Mouse (Mus musculus): Measurements from ENCODE around the gene Smco3.

Smco3 gene

GRCm38 (mm10) chr6:136835352-136835751 is at the start of gene Smco3:
Gene Smco3, minus strand, starts transcription at chr6:136835452.
- in situ Hi-C loops (cut with MboI, MseI): no loop called here

DNA sequence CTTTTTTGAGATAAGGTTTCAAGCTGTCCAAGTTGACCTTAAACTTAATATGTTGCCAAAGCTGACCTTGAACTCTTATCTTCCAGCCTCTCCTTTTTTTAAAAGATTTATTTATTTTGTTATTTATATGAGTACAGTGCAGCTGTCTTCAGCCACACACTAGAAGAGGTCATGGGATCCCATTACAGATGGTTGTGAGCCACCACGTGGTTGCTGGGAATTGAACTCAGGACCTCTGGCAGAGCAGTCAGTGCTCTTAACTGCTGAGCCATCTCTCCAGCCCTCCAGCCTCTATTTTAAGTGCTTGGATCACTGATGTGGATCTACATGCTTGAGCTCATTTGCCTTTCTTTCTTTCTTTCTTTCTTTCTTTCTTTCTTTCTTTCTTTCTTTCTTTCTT is 49.5 kb upstream of the Smco3 start:
- in situ Hi-C loops (cut with MboI, MseI): loop anchor here (25.0 kb wide), 1 partner anchor 278 kb away; the partner anchor contains the start of gene Rerg

DNA sequence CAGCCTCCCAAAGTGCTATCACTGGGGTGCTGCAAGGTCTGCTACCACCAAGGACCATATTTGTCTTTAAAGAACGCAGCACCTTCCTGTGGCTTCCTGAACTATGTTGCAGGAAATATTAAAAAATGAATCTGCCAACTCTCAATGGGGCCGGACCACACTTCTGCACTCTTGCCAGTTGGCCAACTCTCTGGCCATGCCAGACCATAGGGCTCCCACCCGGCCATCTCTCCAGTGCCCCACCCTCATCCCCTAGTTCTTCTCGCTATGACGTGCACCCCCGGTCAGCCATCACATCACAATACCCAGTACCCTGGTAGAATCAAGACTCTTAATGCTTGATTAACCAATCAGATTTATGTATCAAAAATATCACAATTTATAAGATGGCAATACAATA is 48.7 kb upstream of the Smco3 start:
- in situ Hi-C loops (cut with MboI, MseI): loop anchor here (25.0 kb wide), 1 partner anchor 278 kb away; the partner anchor contains the start of gene Rerg

DNA sequence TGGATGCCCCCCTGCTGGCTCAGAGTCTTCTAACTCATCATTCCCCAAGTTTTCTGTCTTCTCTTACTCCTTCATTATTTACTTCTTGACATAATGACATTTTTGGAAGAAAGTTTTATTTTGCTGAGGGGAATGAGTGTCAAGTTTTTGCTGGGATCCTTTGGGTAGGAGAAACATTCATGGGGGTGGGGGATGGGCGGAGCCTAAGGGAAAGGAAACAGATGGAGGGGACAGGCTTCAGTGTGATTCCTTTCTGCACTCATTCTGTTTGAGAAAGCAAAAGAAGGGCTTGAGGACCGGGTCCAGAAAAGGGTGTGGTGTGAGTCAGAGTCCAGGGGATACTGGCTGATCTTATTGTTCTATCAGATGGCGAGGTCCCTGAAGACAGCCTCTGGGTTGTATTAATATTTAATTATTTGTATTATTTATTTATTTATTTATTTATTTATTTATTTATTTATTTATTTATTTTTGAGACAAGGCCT is 48.2 kb upstream of the Smco3 start:
- in situ Hi-C loops (cut with MboI, MseI): loop anchor here (25.0 kb wide), 1 partner anchor 279 kb away; the partner anchor contains the start of gene Rerg

GRCm38 (mm10) chr6:136881678-136882077 is 46.4 kb upstream of the Smco3 start:
- in situ Hi-C loops (cut with MboI, MseI): loop anchor here (25.0 kb wide), 1 partner anchor 281 kb away; the partner anchor contains the start of gene Rerg

- in situ Hi-C loops (cut with MboI, MseI): loop anchor here (25.0 kb wide), 1 partner anchor 287 kb away; the partner anchor contains the start of gene Rerg
Measured at GRCm38 (mm10) chr6:136875670-136876069, 40.4 kb upstream of the Smco3 start, which contains the start of gene Mgp. Gene Mgp, minus strand, starts transcription at chr6:136875823.

- in situ Hi-C loops (cut with MboI, MseI): no loop called here
Measured at GRCm38 (mm10) chr6:136874599-136874998, 39.3 kb upstream of the Smco3 start.

GRCm38 (mm10) chr6:136868921-136869320 is 33.7 kb upstream of the Smco3 start:
- in situ Hi-C loops (cut with MboI, MseI): no loop called here

- in situ Hi-C loops (cut with MboI, MseI): no loop called here
Measured at GRCm38 (mm10) chr6:136866150-136866549, 30.9 kb upstream of the Smco3 start.

DNA sequence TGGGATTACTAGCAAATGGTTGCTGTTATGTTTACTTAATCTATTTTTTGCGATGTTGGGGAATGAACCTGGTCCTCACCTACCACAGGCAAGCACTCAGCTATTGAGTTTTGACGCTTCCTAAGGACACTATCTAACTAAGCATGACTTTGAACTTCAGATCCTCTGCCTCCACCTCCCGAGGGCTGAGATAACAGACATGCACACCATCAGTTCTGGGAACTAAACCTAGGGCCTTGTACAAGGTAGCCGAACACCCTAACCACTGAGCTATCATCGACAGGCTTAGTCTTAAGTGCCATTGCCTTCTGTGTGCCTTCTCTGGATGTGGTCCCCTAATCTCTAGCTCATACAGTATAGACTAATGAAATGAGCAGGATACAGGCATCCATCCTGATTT is 30.1 kb upstream of the Smco3 start:
- in situ Hi-C loops (cut with MboI, MseI): no loop called here

DNA sequence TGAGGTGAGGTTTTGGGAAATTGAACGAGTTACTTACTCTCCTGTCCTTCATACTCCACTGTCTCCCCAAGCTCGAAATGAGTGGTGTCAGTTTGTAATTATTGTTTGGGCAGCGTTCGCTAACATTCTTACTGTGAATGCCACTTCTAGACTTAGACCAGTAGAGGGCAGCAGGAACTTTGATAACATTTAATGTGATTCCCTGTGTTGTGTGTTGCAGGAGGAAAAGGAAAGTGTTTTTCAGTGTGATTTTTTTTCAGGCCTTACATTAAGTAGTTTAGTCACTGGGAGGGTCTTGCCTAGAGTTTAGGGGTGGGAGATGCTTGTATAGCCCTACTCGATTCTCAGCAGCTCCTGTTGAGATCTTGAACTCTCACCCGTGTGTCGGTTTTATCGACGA is 25.8 kb upstream of the Smco3 start:
- in situ Hi-C loops (cut with MboI, MseI): loop anchor here (5.0 kb wide), 1 partner anchor 41 kb away; no protein-coding TSS in a partner anchor

- in situ Hi-C loops (cut with MboI, MseI): loop anchor here (10.0 kb wide), 2 partner anchors 66 to 106 kb away; partner anchors contain the start of genes Erp27 and Pde6h
Measured at GRCm38 (mm10) chr6:136858420-136858819, 23.2 kb upstream of the Smco3 start.

- in situ Hi-C loops (cut with MboI, MseI): loop anchor here (10.0 kb wide), 2 partner anchors 67 to 107 kb away; partner anchors contain the start of genes Erp27 and Pde6h
Measured at GRCm38 (mm10) chr6:136857873-136858260, 22.6 kb upstream of the Smco3 start.

GRCm38 (mm10) chr6:136857186-136857872 is 22.1 kb upstream of the Smco3 start, which contains the start of gene Art4:
Gene Art4, minus strand, starts transcription at chr6:136857733.
- in situ Hi-C loops (cut with MboI, MseI): loop anchor here (10.0 kb wide), 2 partner anchors 67 to 107 kb away; partner anchors contain the start of genes Erp27 and Pde6h

- in situ Hi-C loops (cut with MboI, MseI): loop anchor here (10.0 kb wide), 2 partner anchors 69 to 109 kb away; partner anchors contain the start of genes Erp27 and Pde6h
Measured at GRCm38 (mm10) chr6:136856071-136856636, 20.9 kb upstream of the Smco3 start.

- in situ Hi-C loops (cut with MboI, MseI): loop anchor here (10.0 kb wide), 2 partner anchors 70 to 110 kb away; partner anchors contain the start of genes Erp27 and Pde6h
Measured at GRCm38 (mm10) chr6:136855183-136855582, 19.9 kb upstream of the Smco3 start.

DNA sequence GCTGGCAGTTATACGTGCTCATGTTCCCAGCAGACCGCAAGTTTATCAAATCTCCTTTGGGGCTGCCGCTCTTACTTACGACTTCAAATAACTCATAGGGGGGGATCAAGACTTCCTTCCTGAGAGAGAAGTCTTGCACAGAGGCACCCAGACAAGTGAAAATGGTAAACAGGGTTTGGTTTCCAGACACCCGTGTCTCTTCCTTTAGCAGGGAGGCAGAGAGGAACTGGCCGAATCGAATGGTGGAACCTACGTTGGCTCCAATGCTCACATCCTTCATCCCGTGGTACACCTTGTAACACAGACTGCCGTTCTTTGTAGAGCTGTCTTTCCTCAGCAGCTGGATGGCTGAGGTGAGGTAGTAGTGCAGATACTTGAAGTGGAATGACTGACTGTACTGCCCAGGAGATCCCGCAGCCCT is 19.1 kb upstream of the Smco3 start:
- in situ Hi-C loops (cut with MboI, MseI): loop anchor here (10.0 kb wide), 2 partner anchors 70 to 110 kb away; partner anchors contain the start of genes Erp27 and Pde6h

GRCm38 (mm10) chr6:136852762-136853161 is 17.5 kb upstream of the Smco3 start:
- in situ Hi-C loops (cut with MboI, MseI): loop anchor here (10.0 kb wide), 2 partner anchors 72 to 112 kb away; partner anchors contain the start of genes Erp27 and Pde6h

DNA sequence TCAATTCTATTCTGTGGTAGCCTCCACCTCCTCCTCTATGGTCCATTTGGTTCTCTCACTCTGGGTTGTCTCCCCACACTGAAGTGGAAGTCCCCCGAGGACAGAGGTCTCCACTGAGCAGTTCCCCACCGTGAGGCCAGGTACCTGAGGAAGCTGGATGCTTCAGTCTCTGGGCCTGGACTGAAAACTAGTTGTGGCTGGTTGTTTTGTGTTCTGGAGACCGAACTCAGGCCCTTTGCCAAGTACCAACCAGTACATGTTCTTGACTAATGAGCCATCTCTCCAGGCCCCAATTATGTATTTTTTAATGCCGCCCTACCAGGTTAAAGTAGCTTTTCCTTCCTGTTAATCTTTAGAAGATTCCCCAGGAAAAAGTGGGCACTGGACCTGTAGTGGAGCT is 17.1 kb upstream of the Smco3 start:
- in situ Hi-C loops (cut with MboI, MseI): loop anchor here (10.0 kb wide), 2 partner anchors 72 to 112 kb away; partner anchors contain the start of genes Erp27 and Pde6h

- in situ Hi-C loops (cut with MboI, MseI): loop anchor here (10.0 kb wide), 2 partner anchors 75 to 115 kb away; partner anchors contain the start of genes Erp27 and Pde6h
Measured at GRCm38 (mm10) chr6:136850267-136850666, 15.0 kb upstream of the Smco3 start.

GRCm38 (mm10) chr6:136848971-136849370 is 13.7 kb upstream of the Smco3 start:
- in situ Hi-C loops (cut with MboI, MseI): no loop called here

GRCm38 (mm10) chr6:136848399-136848798 is 13.1 kb upstream of the Smco3 start:
- in situ Hi-C loops (cut with MboI, MseI): no loop called here
